Mouse (Mus musculus) heart, adult 18-20 months (tissue): Measurements from ENCODE around the gene Kif26a. TPM values are rescaled to one million over a fixed set of nuclear protein-coding genes. Genes with fewer than 3 reads are reported as not detected.
A peak's percentile ranks its signal among the peaks of the same experiment; 100 is the strongest.

Experiments
- DNase-seq, 2 experiments: peaks; one replicate each; pipeline ENCODE4 v3.0.0; 2021 to 2022; ENCODE audit warnings: mixed read lengths in 1 of 2
- long read RNA-seq, 2 experiments: library from polyadenylated mRNA; stranded (forward); transcript quantifications; one replicate each; pipeline ENCODE4 v2.0.0; 2021
- total RNA-seq, 2 experiments: library from RNA; stranded (reverse); gene quantifications; 2 replicates each; pipeline ENCODE4 v1.2.3; 2021

Kif26a gene
- 1 to 10 TPM; 8.1 to 8.3 TPM for total RNA-seq
- long read RNA-seq, experiment 1: 0 reads
- long read RNA-seq, experiment 2, partial matches to known transcripts: 0 of 1 reads
- long read RNA-seq, experiment 2, other reads (novel, unspliced or antisense): 1 of 1 reads

- DNase-seq: peak; percentile 78 to 81
Measured at GRCm38 (mm10) chr12:112145875-112146651, at the start of gene Kif26a. Gene Kif26a, plus strand, starts transcription at chr12:112146208.

- DNase-seq: no peak
Measured at GRCm38 (mm10) chr12:112096733-112097117, 49.3 kb upstream of the Kif26a start.

- DNase-seq: no peak
Measured at GRCm38 (mm10) chr12:112100106-112100505, 45.9 kb upstream of the Kif26a start.

GRCm38 (mm10) chr12:112101045-112101444 lies 45.0 kb upstream of the Kif26a start:
- peak; percentile 33 to 38 for DNase-seq

- DNase-seq: no peak
Measured at GRCm38 (mm10) chr12:112103179-112103578, 42.8 kb upstream of the Kif26a start.

- DNase-seq: no peak
Measured at GRCm38 (mm10) chr12:112104890-112105289, 41.1 kb upstream of the Kif26a start.

- DNase-seq: peak; percentile 24 to 29
Measured at GRCm38 (mm10) chr12:112106541-112106971, 39.5 kb upstream of the Kif26a start, which contains the start of gene Aspg. Gene Aspg, plus strand, starts transcription at chr12:112106679.

GRCm38 (mm10) chr12:112107685-112108084 lies 38.3 kb upstream of the Kif26a start:
- DNase-seq: no peak

GRCm38 (mm10) chr12:112108696-112109445 lies 37.1 kb upstream of the Kif26a start:
- DNase-seq: no peak

- no peak for DNase-seq
Measured at GRCm38 (mm10) chr12:112109701-112110100, 36.3 kb upstream of the Kif26a start.

- DNase-seq: no peak
Measured at GRCm38 (mm10) chr12:112111323-112111722, 34.7 kb upstream of the Kif26a start.

- DNase-seq: no peak
Measured at GRCm38 (mm10) chr12:112112235-112112634, 33.8 kb upstream of the Kif26a start.

- no peak for DNase-seq
Measured at GRCm38 (mm10) chr12:112112686-112113396, 33.2 kb upstream of the Kif26a start.

GRCm38 (mm10) chr12:112113710-112114109 lies 32.3 kb upstream of the Kif26a start:
- peak; percentile 84 to 94 for DNase-seq

GRCm38 (mm10) chr12:112117006-112117405 lies 29.0 kb upstream of the Kif26a start:
- DNase-seq: no peak

GRCm38 (mm10) chr12:112117649-112118048 lies 28.4 kb upstream of the Kif26a start:
- DNase-seq: no peak

- DNase-seq: peak; percentile 45 to 65
Measured at GRCm38 (mm10) chr12:112121188-112121587, 24.8 kb upstream of the Kif26a start.

GRCm38 (mm10) chr12:112125903-112126302 lies 20.1 kb upstream of the Kif26a start:
- DNase-seq: no peak

GRCm38 (mm10) chr12:112126931-112127635 lies 18.9 kb upstream of the Kif26a start:
- DNase-seq: no peak

- DNase-seq: no peak
Measured at GRCm38 (mm10) chr12:112128526-112128925, 17.5 kb upstream of the Kif26a start.

- no peak for DNase-seq
Measured at GRCm38 (mm10) chr12:112129300-112129856, 16.6 kb upstream of the Kif26a start.
